Mouse (Mus musculus) E14TG2a.4 (cell line): ENCODE measurements around the gene Adam22.

Source experiments
- CTCF ChIP-seq: conservative IDR thresholded peaks from 2 replicates; pipeline ENCODE4 v1.5.1; 2014; ENCODE audit warnings: low read length
- NANOG ChIP-seq: IDR thresholded peaks from 2 replicates; pipeline ENCODE4 v1.6.1; 2014; ENCODE audit warnings: borderline replicate concordance, low read length, mixed read lengths
- POU5F1 ChIP-seq: IDR thresholded peaks from 2 replicates; pipeline ENCODE4 v1.6.1; 2014; ENCODE audit warnings: low read length, borderline replicate concordance

DNA sequence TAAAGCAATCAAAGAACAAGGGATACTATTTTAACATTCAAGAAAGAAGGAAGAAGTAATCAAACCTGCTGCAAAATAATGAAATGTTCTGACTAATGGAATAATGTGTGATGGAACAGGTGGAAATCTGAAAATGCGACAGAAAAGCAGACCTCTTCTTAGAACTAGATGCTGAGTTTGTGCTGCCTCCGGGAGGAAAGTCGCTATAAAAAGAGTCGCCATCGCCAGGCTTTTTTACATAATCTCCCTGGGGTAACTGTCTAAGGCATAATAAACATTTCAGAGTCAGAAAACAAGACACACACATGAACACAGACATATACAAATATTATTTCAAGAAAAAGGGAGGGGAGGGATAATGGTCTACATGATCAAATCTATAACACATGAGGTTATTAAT lies 273.0 kb downstream of the Adam22 start:
- no peak for TF ChIP-seq NANOG
- TF ChIP-seq CTCF, result no peak
- TF ChIP-seq POU5F1, result no peak
